Mouse (Mus musculus): ENCODE data around the gene Apba2. TPM values are rescaled to one million over a fixed set of nuclear protein-coding genes. Genes with fewer than 3 reads are reported as not detected.

Gene Apba2
- polyA plus RNA-seq, 1 experiment from 2014 or later: 0.57 TPM

- Histone ChIP-seq H3K9ac (no peak overlapping the region), H3K27me3 (replicated peaks) (no peaks in the 10 kb centered on the region), H3K4me2 (no peak overlapping the region), H3K9me3 (replicated peaks) (peaks cover 6% of the 10 kb centered on the region; the same call in 1 of the 2 replicates), H3K36me3 (no peaks in the 10 kb centered on the region), H3K4me3 (no peak overlapping the region), H3K4me1 (replicated peaks) (no peaks in the 10 kb centered on the region), H3K27ac (ENCODE audit: poor library complexity, severe bottlenecking) (no peak overlapping the region)
- no peak for ATAC-seq (ENCODE audit: insufficient number of reproducible peaks, low FRiP score)
- 84% methylated on average over 1 of the region's 1 CpGs for WGBS
These were observed 29.8 kb downstream of the Apba2 start for GRCm38 (mm10) chr7:64531297-64531696.

- ATAC-seq (ENCODE audit: insufficient number of reproducible peaks, low FRiP score): no peak
These were observed 31.9 kb downstream of the Apba2 start for GRCm38 (mm10) chr7:64533374-64533773.

GRCm38 (mm10) chr7:64535269-64535668 is 33.8 kb downstream of the Apba2 start:
- Histone ChIP-seq H3K9me3 (replicated peaks) (no peaks in the 10 kb centered on the region), H3K9ac (no peak overlapping the region), H3K27ac (ENCODE audit: poor library complexity, severe bottlenecking) (no peak overlapping the region), H3K27me3 (replicated peaks) (0 out of 2 replicates have a peak, but pooled peaks cover 3% of the 10 kb centered on the region), H3K4me1 (replicated peaks) (no peaks in the 10 kb centered on the region), H3K36me3 (no peaks in the 10 kb centered on the region), H3K4me2 (no peak overlapping the region), H3K4me3 (no peak overlapping the region)
- no peak for ATAC-seq (ENCODE audit: insufficient number of reproducible peaks, low FRiP score)
- 60% methylated on average over 2 of the region's 2 CpGs for WGBS

More at GRCm38 (mm10) chr7:64533374-64533773, 31.9 kb downstream of the Apba2 start:
- 73% methylated on average over 6 of the region's 6 CpGs for WGBS
- H3K27me3 ChIP-seq (replicated peaks): no peaks in the 10 kb centered on the region
- no peak overlapping the region for H3K9ac ChIP-seq
- H3K4me1 ChIP-seq (replicated peaks): no peaks in the 10 kb centered on the region
- H3K36me3 ChIP-seq: no peaks in the 10 kb centered on the region
- H3K27ac ChIP-seq (ENCODE audit: poor library complexity, severe bottlenecking): no peak overlapping the region
- H3K4me3 ChIP-seq: no peak overlapping the region
- H3K9me3 ChIP-seq (replicated peaks): peaks cover 6% of the 10 kb centered on the region; the same call in 1 of the 2 replicates
- no peak overlapping the region for H3K4me2 ChIP-seq

- H3K9me3 ChIP-seq (replicated peaks): no peaks in the 10 kb centered on the region
- no peaks in the 10 kb centered on the region for H3K4me1 ChIP-seq (replicated peaks)
- H3K4me2 ChIP-seq: no peak overlapping the region
- 42% methylated on average over 10 of the region's 10 CpGs for WGBS
- no peak for ATAC-seq (ENCODE audit: insufficient number of reproducible peaks, low FRiP score)
- no peak overlapping the region for H3K27ac ChIP-seq (ENCODE audit: poor library complexity, severe bottlenecking)
- H3K36me3 ChIP-seq: no peaks in the 10 kb centered on the region
- H3K9ac ChIP-seq: no peak overlapping the region
- H3K4me3 ChIP-seq: no peak overlapping the region
- H3K27me3 ChIP-seq (replicated peaks): peaks cover 8% of the 10 kb centered on the region; the same call in 1 of the 2 replicates
These were observed 38.1 kb downstream of the Apba2 start for GRCm38 (mm10) chr7:64539450-64540148.

- no peak overlapping the region for H3K4me3 ChIP-seq
- H3K36me3 ChIP-seq: no peaks in the 10 kb centered on the region
- H3K4me1 ChIP-seq (replicated peaks): no peaks in the 10 kb centered on the region
- no peak overlapping the region for H3K9ac ChIP-seq
- no peak overlapping the region for H3K27ac ChIP-seq (ENCODE audit: poor library complexity, severe bottlenecking)
- no peak overlapping the region for H3K4me2 ChIP-seq
- no peak for ATAC-seq (ENCODE audit: insufficient number of reproducible peaks, low FRiP score)
- no peaks in the 10 kb centered on the region for H3K9me3 ChIP-seq (replicated peaks)
- no peaks in the 10 kb centered on the region for H3K27me3 ChIP-seq (replicated peaks)
- 58% methylated on average over 8 of the region's 8 CpGs for WGBS
These were observed 45.3 kb downstream of the Apba2 start for GRCm38 (mm10) chr7:64546801-64547200.

- Histone ChIP-seq H3K9me3 (replicated peaks) (no peaks in the 10 kb centered on the region), H3K9ac (no peak overlapping the region), H3K4me1 (replicated peaks) (no peaks in the 10 kb centered on the region), H3K4me2 (no peak overlapping the region), H3K4me3 (no peak overlapping the region), H3K27me3 (replicated peaks) (no peaks in the 10 kb centered on the region), H3K27ac (ENCODE audit: poor library complexity, severe bottlenecking) (no peak overlapping the region), H3K36me3 (no peaks in the 10 kb centered on the region)
- WGBS: 57% methylated on average over 1 of the region's 1 CpGs
- ATAC-seq (ENCODE audit: insufficient number of reproducible peaks, low FRiP score): no peak
These were observed 49.4 kb downstream of the Apba2 start for GRCm38 (mm10) chr7:64550856-64551255.

GRCm38 (mm10) chr7:64552523-64553190 is 51.2 kb downstream of the Apba2 start:
- Histone ChIP-seq H3K4me3 (no peak overlapping the region), H3K9me3 (replicated peaks) (no peaks in the 10 kb centered on the region), H3K27me3 (replicated peaks) (no peaks in the 10 kb centered on the region), H3K27ac (ENCODE audit: poor library complexity, severe bottlenecking) (no peak overlapping the region), H3K4me2 (no peak overlapping the region), H3K36me3 (no peaks in the 10 kb centered on the region), H3K9ac (no peak overlapping the region), H3K4me1 (replicated peaks) (no peaks in the 10 kb centered on the region)
- ATAC-seq (ENCODE audit: insufficient number of reproducible peaks, low FRiP score): no peak
- 72% methylated on average over 13 of the region's 16 CpGs for WGBS

GRCm38 (mm10) chr7:64561711-64562498 is 60.4 kb downstream of the Apba2 start:
- no peak for ATAC-seq (ENCODE audit: insufficient number of reproducible peaks, low FRiP score)
- Histone ChIP-seq H3K9ac (no peak overlapping the region), H3K9me3 (replicated peaks) (no peaks in the 10 kb centered on the region), H3K4me3 (no peak overlapping the region), H3K4me1 (replicated peaks) (no peaks in the 10 kb centered on the region), H3K27ac (ENCODE audit: poor library complexity, severe bottlenecking) (no peak overlapping the region), H3K4me2 (no peak overlapping the region), H3K36me3 (no peaks in the 10 kb centered on the region), H3K27me3 (replicated peaks) (no peaks in the 10 kb centered on the region)
- 63% methylated on average over 9 of the region's 9 CpGs for WGBS

GRCm38 (mm10) chr7:64564891-64565571 is 63.5 kb downstream of the Apba2 start:
- H3K27ac ChIP-seq (ENCODE audit: poor library complexity, severe bottlenecking): no peak overlapping the region
- H3K4me2 ChIP-seq: no peak overlapping the region
- no peak overlapping the region for H3K9ac ChIP-seq
- H3K36me3 ChIP-seq: no peaks in the 10 kb centered on the region
- H3K9me3 ChIP-seq (replicated peaks): no peaks in the 10 kb centered on the region
- 69% methylated on average over 7 of the region's 7 CpGs for WGBS
- H3K4me1 ChIP-seq (replicated peaks): no peaks in the 10 kb centered on the region
- H3K27me3 ChIP-seq (replicated peaks): no peaks in the 10 kb centered on the region
- no peak overlapping the region for H3K4me3 ChIP-seq
- ATAC-seq (ENCODE audit: insufficient number of reproducible peaks, low FRiP score): no peak

GRCm38 (mm10) chr7:64566371-64567243 is 65.1 kb downstream of the Apba2 start:
- WGBS: 71% methylated on average over 10 of the region's 10 CpGs
- Histone ChIP-seq H3K36me3 (no peaks in the 10 kb centered on the region), H3K4me2 (no peak overlapping the region), H3K9ac (no peak overlapping the region), H3K4me3 (no peak overlapping the region), H3K9me3 (replicated peaks) (no peaks in the 10 kb centered on the region), H3K4me1 (replicated peaks) (no peaks in the 10 kb centered on the region), H3K27ac (ENCODE audit: poor library complexity, severe bottlenecking) (no peak overlapping the region), H3K27me3 (replicated peaks) (no peaks in the 10 kb centered on the region)
- no peak for ATAC-seq (ENCODE audit: insufficient number of reproducible peaks, low FRiP score)

All from heart, embryonic 12.5 days (tissue).